Mouse (Mus musculus) CD4-positive, CD25-positive, alpha-beta regulatory T cell, adult 4 months (primary cell): ENCODE data around the gene Pde4dip. TPM values are rescaled to one million over a fixed set of nuclear protein-coding genes. Genes with fewer than 3 reads are reported as not detected.

Experiments used
- ATAC-seq: one replicate; pipeline ENCODE4 v1.8.0; 2017
- polyA plus RNA-seq, 2 experiments: library from polyadenylated mRNA; unstranded; fragments of 100-300 nt; shearing (Covaris generic); gene quantifications; one replicate each; pipeline ENCODE4 v1.2.1; 2017

Pde4dip gene
- polyA plus RNA-seq, 2 experiments from 2014 or later, result 7.5 to 10.3 TPM

DNA sequence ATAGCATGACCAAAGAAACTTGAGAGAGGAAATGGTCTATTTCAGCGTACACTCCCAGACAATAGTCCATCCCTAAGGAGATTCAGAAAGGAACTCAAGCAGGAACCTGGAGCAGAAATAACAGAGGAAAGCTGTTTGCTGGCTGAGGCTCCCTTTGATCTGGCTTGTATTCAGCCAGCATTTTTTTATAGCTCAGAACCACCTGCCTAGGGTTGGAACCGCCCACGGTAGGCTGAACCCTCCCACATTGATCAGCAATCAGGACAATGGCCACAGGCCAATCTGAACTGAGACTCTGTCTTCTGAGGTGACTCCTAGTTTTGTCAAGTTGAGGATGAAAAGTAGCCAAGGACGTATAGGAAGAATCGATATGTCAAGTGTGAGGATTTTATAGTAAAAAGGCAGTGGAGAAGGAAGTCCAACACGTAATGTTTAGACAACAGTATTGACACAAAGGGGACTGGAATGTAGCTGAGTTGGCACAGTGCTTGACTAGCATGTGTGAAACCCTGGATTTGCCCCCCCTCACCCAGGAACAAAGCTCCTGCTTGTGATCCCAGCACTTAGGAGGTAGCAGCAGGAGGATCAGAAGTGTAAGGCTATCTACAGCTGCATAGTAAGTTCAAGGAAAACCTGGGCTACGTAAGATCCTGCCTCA is 44.2 kb downstream of the Pde4dip start:
- ATAC-seq, result no peak

DNA sequence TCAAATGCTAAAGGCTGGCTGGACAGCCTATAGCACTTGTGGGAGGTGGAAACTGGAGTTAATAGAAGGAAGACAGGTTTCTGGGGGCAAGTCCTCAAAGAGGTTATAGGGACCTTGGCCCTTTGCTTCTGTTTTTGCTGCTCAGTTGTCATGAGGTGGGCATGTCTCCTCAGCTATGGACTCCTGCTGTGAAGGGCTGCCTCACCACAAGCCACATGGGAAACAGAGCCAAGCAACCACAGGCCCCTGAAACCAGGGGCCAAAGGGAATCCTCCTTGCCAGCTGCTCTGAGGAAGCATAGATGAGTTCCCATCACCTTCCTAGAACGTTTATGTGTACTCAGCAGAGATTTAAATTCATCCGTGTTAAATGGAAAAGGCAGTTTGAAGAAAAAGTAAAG is 45.9 kb downstream of the Pde4dip start:
- ATAC-seq, result no peak

- no peak for ATAC-seq
Observed at GRCm38 (mm10) chr3:97840439-97840838, 48.1 kb downstream of the Pde4dip start.

GRCm38 (mm10) chr3:97835888-97836287 is 52.6 kb downstream of the Pde4dip start:
- ATAC-seq, result no peak

DNA sequence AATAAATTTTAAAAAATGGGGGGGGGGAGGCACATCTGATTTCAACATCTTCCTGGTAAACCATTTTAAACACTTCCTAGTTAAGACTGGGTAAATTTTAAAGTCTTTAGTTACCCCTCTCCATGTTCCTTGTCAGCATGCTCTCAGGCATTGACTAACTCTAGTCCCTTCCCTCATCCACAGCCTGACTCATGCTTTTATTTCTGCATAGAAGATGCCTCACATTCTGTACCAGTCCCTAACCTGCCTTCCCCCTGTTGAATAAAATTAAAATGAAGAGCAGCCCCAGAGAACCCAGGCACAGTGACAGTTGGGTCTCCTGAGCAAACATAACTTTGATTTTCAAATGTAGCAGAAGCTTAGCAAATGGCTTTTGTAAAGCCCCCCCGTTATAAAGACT is 53.9 kb downstream of the Pde4dip start:
- no peak for ATAC-seq

GRCm38 (mm10) chr3:97831564-97832320 is 56.8 kb downstream of the Pde4dip start:
- ATAC-seq, result no peak

DNA sequence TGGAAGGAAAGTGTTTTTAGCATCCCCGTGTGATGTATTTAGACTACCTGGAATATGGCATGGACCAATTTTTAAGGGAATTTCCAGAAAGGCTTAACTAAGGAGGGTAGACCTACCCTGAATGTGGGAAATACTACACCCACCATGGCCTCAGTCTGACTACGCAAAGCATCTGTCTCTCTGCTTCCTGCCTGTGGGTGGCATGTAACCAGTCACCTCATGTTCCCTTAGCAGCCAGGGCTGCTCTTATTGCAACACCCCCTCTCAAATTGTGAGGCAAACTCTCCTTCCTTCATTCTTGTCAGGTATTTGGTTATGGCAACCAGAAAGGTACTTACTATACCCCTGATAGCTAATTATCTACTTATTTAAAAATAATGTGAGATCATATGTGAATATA is 57.9 kb downstream of the Pde4dip start:
- no peak for ATAC-seq

GRCm38 (mm10) chr3:97830122-97830521 is 58.4 kb downstream of the Pde4dip start:
- ATAC-seq, result no peak

DNA sequence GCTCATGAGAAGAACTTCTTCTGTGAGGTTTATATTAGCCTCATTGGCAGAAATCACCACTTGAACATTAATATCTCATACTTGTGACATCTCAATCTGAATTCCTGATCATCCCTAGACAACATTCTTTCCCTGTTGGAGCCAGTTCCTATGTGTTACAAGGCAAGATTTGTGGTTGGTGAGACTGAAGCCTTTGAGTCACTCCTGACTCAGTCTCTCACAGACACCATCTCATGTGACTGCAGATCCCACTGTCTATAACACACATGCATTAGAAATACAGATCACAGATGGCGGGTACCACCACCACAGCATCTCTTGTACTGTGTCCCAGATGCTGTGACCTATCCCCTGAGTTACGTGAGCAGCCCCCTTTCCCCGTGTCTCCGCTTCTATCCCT is 60.2 kb downstream of the Pde4dip start:
- ATAC-seq, result no peak

DNA sequence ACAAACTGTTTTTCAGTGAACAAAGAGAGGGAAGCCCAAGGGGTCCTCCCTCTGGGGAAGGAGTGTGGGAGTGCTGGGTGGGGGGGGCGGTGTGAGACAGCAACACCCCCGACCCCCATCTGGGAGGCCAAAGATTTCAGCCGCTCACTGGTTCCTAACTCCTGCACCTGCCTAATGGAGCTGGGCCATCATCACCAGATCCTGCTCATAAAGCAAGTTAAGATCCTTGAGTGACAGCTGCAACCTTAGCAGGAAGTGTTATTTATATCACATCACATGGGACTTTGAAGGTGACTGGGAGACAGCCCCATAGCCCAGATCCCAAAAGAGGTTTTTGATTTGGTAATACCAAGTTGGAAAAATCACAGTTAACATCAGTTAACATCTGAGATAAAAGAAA is 63.3 kb downstream of the Pde4dip start:
- ATAC-seq, result no peak

DNA sequence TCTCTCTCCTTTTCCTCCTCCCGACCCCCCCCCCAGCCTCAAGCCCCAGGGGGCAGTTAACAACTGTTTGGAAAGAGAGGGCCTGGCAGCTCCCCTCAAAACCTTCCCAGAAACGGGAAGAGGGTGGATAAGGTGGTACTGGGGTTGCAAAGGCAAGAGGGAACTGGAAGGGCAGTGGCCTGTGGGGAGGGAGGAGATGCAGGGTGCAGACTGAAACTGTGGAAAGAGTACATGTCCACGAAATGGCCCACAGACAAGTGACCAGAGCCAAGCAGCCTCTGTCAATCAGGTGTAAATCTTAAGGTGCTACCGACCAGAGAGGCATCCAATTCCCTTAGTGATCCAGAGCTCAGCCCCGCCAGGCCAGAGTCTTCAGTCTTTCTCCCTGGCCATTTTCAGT is 63.8 kb downstream of the Pde4dip start:
- ATAC-seq, result no peak

DNA sequence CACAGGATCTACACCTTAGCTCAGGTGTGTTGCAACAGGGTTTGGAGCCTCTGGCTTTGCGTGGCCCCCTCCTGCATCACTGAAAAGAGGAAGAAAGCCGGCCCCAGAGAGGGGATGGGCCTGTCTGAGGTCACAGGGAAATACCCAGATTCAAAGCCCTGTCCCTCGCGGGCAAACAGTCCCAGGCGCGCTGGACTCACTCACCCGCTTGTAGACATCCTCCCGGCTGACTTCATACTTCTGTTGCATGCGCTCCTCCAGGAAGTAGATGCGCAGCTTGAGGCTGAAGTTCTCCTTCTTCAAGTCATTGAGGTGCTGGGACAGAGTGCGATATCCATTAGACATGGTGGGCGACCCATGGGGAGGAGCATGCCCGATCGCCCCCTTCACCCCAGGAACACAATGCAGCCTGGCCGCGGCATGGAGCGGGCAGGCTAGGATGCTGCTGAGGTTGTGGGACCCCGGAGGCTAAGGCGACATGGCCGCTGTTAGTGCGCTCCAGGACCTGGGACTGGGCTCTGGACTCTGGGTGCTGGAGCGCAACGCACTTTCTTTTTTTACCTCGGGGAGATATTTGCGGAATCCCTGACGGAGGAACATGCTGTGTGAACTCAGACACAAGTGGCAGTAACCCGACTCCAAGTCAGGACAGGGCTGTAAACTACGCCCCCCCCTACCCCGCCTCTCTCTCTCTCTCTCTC is 64.3 kb downstream of the Pde4dip start:
- ATAC-seq, result no peak

- ATAC-seq, result no peak
Observed at GRCm38 (mm10) chr3:97823438-97823837, 65.1 kb downstream of the Pde4dip start.

DNA sequence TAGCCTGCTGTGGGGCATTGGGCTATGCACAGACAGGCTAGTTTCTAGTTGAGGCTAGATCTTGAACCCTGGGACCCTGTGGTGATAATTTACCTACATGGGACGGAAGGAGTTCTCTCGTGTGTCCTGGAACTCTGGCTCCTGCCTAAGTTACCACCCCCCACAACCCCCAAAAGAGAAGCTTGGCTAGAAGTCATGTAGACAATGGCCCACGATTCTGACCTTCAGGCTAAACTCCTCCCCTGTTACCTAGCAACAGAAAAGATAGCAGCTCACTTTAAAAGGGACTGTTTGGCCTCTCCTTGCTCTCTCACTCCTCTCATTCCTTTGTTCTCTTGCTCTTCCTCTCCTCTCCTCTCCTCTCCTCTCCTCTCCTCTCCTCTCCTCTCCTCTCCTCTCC is 69.5 kb downstream of the Pde4dip start:
- ATAC-seq, result no peak

DNA sequence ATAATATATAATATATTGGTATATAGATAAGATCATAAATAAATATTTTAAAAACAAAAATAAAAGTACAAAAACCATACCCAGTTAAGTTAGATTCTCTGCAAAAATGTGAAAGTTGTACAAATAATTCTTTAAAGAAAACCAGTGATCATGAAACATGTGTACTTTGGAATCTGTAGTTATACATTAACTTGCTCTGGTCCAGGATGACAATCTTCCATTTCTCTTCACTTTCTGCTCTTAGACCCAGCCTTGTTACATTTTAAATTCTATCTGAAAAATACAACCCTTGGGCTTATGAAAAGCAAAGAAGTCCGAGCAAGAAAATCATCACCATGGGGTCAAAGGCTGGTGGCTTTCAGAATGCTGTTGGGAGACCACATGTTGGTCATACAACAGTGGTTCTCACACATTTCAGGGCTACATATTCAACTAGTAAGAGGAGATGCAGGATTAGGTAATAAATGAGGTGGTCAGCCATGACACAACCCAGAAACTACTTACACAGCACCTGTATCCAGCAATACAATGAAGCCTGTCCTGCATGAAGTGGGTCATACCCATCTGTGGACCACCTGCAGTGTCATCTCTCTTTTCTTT is 70.0 kb downstream of the Pde4dip start:
- no peak for ATAC-seq

- no peak for ATAC-seq
Observed at GRCm38 (mm10) chr3:97811651-97812399, 76.7 kb downstream of the Pde4dip start.

- no peak for ATAC-seq
Observed at GRCm38 (mm10) chr3:97811158-97811557, 77.3 kb downstream of the Pde4dip start.

GRCm38 (mm10) chr3:97810334-97810733 is 78.2 kb downstream of the Pde4dip start:
- no peak for ATAC-seq

GRCm38 (mm10) chr3:97805559-97805958 is 82.9 kb downstream of the Pde4dip start:
- ATAC-seq, result no peak

DNA sequence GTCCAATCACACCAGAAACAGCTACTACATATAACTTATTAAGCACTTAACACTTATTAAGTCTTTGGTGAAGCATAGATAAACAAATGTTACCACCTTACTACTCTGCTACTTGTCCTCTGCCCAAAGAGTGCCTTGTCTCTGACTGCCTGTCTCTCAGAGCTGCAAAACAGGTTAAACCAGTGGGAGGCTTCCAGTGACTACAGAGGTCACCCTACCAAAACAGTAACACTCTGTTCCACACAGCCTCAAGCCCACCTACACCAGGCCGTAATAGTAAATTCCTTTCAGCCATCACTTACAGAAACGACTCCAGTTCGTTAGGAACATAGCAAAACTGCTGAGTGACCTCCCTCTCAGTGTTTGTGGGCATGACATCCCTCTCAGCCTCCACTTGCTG is 84.8 kb downstream of the Pde4dip start:
- no peak for ATAC-seq

DNA sequence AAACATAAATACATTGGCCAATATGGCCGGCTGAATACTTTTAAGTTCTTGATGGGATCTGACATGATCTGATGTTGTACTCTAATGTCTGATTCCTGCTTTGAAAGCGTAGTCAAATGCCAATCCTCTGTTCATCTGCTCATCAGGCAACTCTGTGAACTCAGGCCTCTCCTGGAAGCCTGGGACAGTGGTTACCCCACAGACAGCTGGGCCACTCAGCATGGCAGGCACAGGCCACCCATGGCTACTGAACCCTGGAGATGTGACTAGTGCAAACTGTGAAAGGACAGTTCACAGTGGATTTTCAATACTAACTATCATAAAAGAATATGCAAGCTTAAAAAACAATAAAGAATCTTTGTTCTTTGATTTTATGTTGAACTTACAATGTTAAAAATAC is 85.6 kb downstream of the Pde4dip start:
- ATAC-seq, result no peak

- no peak for ATAC-seq
Observed at GRCm38 (mm10) chr3:97802297-97802696, 86.2 kb downstream of the Pde4dip start.
